Mouse (Mus musculus) erythroblast, adult 5-6 weeks (primary cell): ENCODE data around the gene Olfr784. TPM values are rescaled to one million over a fixed set of nuclear protein-coding genes. Genes with fewer than 3 reads are reported as not detected.
"Not testable (repeated sequence)": the region's sequence is repeated elsewhere in the genome, so short reads cannot be mapped to it uniquely, and the experiment has no call there.

ENCODE experiments used
- ATAC-seq: replicated peaks from 2 replicates; pipeline ENCODE4 v1.8.0; 2016; ENCODE audit warnings: moderate number of reproducible peaks, mild to moderate bottlenecking, moderate TSS enrichment, inconsistent platforms; ENCODE audit not compliant: poor library complexity, low FRiP score, severe bottlenecking
- total RNA-seq, 2 experiments: library from RNA; stranded (forward) in 1 of 2; stranded (reverse) in 1 of 2; fragments of 150-400 nt in 1 of 2; fragments of 200-764, 138-1000 nt in 1 of 2; gene quantifications; 2 replicates each; pipeline versions ENCODE4 v1.2.3 to v1.2.4; 2015 to 2017; ENCODE audit warnings: low replicate concordance in 2 of 2

Olfr784 gene
- total RNA-seq (2015; ENCODE audit: low replicate concordance) (0.19 and 0.21 TPM in 2 replicates), total RNA-seq (2017; ENCODE audit: low replicate concordance) (0.14 TPM in 1 of 2 replicates, not detected in the other)

DNA sequence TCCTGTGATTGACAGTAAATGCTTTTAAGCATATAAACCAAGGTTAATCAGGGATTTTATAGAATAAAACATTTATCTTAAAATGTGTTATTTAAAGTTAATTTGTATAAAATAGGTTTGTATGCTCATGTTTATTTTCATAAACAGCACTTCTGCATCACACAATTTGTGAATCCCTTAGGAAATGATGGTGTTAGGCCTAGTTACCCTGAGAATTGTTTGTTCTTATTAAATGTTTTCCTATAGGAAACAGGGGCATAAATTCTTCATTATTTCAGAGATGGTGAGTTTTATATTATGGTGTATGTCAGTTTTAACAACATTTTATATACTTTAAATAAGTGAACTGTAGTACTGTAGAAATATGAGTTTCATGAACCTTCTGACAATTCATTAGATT, at the start of gene Olfr784:
Gene Olfr784, plus strand, starts transcription at position 301 of the 400 bp plus-strand sequence.
- no peak for ATAC-seq

DNA sequence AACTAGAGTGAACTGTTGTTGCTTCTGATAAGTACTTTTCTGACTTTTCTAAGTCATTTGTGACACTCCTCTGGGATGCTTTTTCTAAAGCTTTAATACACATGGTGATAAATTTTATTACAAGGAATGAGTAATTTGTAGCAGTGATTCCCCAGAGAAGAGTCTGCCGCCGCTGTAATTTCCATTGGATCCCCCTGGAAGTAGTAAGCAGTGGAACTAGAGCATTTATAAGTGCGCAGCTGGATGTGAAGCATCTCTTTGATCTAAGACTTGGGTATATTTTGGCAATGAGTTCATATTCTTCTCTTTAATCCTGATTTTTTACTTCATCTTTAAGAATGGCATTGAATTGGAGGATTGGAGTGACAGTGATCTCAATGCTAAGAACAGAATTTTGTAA, 35.3 kb upstream of the Olfr784 start, which contains the start of gene Olfr782:
Gene Olfr782, plus strand, starts transcription at position 301 of the 400 bp plus-strand sequence.
- ATAC-seq: no peak

DNA sequence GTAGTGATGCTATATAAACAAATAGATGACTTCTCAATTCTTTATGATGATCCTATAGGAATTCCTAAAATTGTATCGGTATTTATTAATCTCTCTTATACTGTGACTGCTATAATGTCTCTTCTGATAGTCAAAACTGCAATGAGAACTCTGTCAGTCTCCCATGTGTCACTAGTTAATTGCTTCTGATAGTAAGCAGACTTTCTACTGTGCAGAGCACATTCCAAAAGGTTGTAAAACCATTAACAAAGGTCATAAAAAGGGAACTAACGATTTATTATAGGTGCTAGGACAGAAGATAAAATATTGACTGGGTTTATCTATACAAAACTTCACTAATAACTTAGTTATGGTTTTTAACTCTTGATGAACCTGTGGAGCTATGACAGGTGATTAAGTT, 31.4 kb upstream of the Olfr784 start:
- not testable (repeated sequence) for ATAC-seq

DNA sequence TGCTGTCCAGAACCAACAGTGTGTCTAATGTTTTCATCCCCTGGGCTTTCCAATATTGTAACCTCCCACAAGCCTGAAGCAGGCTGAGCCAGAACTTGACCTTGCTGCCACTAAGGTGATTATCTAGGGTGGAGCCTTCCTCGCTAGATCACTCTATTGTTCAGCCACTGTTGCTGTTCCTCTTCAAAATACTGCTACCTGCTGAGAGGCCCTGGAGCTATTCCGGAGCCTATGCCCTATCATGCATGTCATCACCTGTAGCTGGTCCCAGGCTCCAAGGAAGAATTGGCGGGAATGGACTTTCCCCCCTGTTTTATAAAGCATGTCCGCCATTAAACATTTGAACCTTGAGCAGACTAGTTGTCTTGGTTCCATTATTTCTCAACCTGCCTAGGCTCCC, 27.4 kb upstream of the Olfr784 start:
- not testable (repeated sequence) for ATAC-seq

DNA sequence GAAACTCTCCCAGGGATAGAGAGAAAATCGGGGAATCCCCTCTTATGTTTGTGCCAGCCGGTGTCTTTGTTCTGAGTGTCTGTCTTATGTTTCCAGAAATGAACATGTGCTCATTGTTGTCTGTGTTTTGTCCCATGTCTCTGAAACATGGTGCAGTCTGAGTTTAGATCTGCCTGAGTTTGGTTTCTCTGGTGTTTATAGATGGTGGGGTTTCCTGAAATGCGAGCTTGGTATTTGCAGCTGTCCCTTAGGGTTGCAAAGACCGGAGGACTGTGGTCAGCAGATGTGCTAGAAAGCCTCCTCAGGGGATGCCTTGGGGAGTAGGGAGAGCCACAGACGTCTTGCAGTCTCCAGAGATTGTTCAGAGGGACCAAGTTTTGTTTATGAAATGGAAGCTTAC, 26.6 kb upstream of the Olfr784 start:
- no peak for ATAC-seq

DNA sequence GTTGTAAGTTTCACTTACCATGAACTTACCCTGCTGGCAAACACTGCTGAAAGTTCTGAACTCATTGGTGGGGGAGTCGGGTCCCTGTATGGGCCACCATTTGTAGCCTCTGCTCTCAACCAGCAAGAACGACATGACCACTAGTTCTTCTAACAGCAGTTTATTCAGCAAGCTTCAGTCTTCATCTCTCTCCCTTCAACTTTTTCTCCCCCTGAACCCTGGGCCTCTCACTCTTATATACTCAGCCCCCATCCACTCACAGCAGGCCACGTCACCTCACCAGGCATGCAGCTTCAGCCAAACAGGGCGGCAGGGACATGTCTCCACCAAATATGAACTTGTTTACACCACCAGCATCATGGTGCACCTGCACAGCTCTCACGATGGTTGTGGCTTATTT, 9.8 kb upstream of the Olfr784 start:
- ATAC-seq: not testable (repeated sequence)

DNA sequence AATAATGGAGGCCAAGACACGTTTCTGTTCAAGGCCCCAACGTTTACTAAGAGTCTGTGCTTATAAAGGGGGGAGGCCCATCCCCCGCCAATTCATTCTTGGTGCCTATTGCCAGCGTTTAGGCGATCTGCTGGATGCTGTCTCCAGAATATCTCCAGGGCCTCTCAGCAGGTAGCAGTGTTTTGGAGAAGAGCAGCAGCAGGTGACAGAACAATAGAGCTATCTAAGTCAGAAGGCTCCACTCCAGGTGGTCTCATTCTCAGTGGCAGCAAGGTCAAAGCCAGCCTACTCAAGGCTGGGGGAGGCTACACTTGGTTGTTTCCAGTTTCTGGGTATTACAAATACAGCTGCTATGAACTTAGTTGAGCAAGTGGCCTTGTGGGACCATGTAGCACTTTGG, 17.0 kb downstream of the Olfr784 start:
- ATAC-seq: no peak

DNA sequence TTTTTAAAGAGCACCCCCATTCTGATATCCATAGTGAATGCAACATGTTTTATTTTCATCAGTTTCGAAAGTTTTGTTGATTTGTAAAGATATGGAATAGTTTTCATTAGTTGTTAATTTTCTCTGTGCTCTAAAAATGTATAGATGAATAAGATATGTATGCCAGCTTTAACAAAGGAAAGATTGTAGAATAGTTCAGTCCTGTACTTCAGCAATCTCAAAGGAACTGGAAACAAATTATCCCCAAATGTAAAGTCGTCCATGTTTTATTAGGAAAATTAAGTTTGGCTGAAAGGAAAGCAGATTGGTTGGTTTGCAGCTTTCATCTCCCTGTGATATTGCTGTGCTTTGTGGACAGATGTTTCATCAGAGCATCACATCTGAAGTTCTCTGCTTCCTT, 21.2 kb downstream of the Olfr784 start, which contains the start of gene Olfr785:
Gene Olfr785, plus strand, starts transcription at position 301 of the 400 bp plus-strand sequence.
- no peak for ATAC-seq

DNA sequence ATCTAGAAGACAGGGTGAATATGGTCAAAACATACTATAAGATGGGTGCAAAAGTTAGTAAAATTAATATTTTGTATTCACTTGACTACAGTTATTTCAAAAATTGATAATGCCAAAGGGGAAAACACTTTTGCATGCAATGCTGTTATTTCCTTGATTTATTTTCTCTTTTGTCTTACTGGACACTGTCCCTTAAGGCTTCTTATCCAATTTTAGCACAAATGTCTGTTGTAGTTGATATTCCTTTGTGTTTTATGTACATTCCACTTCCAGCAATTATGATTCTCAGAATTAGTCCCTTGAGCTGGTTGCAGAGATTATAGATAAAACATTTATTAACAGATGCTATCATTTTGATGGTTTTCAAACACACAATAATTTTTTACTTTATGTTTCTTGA, 43.1 kb downstream of the Olfr784 start, which contains the start of gene Olfr786:
Gene Olfr786, plus strand, starts transcription at position 301 of the 400 bp plus-strand sequence.
- no peak for ATAC-seq

Other genes starting within 250 kb of the Olfr784 start
- gene Olfr770, start 245.1 kb upstream of the Olfr784 start, total RNA-seq (2015; ENCODE audit: low replicate concordance): not detected in 2 replicates
- not detected in 2 replicates for gene Olfr770, start 245.1 kb upstream of the Olfr784 start, total RNA-seq (2017; ENCODE audit: low replicate concordance)
- gene Olfr771, start 219.3 kb upstream of the Olfr784 start, total RNA-seq (2015; ENCODE audit: low replicate concordance): not detected in 2 replicates
- gene Olfr771, start 219.3 kb upstream of the Olfr784 start, total RNA-seq (2017; ENCODE audit: low replicate concordance): not detected in 2 replicates
- gene Olfr772, start 206.2 kb upstream of the Olfr784 start, total RNA-seq (2015; ENCODE audit: low replicate concordance): not detected in 2 replicates
- not detected in 2 replicates for gene Olfr772, start 206.2 kb upstream of the Olfr784 start, total RNA-seq (2017; ENCODE audit: low replicate concordance)
- gene Olfr773, start 196.7 kb upstream of the Olfr784 start, total RNA-seq (2015; ENCODE audit: low replicate concordance): not detected in 2 replicates
- gene Olfr773, start 196.7 kb upstream of the Olfr784 start, total RNA-seq (2017; ENCODE audit: low replicate concordance): not detected in 2 replicates
- not detected in 2 replicates for gene Olfr774, start 147.9 kb upstream of the Olfr784 start, total RNA-seq (2015; ENCODE audit: low replicate concordance)
- gene Olfr774, start 147.9 kb upstream of the Olfr784 start, total RNA-seq (2017; ENCODE audit: low replicate concordance): not detected in 2 replicates
- not detected in 2 replicates for gene Olfr775, start 135.7 kb upstream of the Olfr784 start, total RNA-seq (2015; ENCODE audit: low replicate concordance)
- gene Olfr775, start 135.7 kb upstream of the Olfr784 start, total RNA-seq (2017; ENCODE audit: low replicate concordance): not detected in 2 replicates
- not detected in 2 replicates for gene Olfr776, start 125.0 kb upstream of the Olfr784 start, total RNA-seq (2015; ENCODE audit: low replicate concordance)
- gene Olfr776, start 125.0 kb upstream of the Olfr784 start, total RNA-seq (2017; ENCODE audit: low replicate concordance): not detected in 2 replicates
- not detected in 2 replicates for gene Olfr777, start 112.6 kb upstream of the Olfr784 start, total RNA-seq (2015; ENCODE audit: low replicate concordance)
- gene Olfr777, start 112.6 kb upstream of the Olfr784 start, total RNA-seq (2017; ENCODE audit: low replicate concordance): 0.14 TPM in 1 of 2 replicates, not detected in the other
- gene Olfr780, start 66.0 kb upstream of the Olfr784 start, total RNA-seq (2015; ENCODE audit: low replicate concordance): not detected in 2 replicates
- gene Olfr780, start 66.0 kb upstream of the Olfr784 start, total RNA-seq (2017; ENCODE audit: low replicate concordance): 0.42 TPM in 1 of 2 replicates, not detected in the other
- not detected in 2 replicates for gene Olfr781, start 55.2 kb upstream of the Olfr784 start, total RNA-seq (2015; ENCODE audit: low replicate concordance)
- gene Olfr781, start 55.2 kb upstream of the Olfr784 start, total RNA-seq (2017; ENCODE audit: low replicate concordance): not detected in 2 replicates
- not detected in 2 replicates for gene Olfr782, start 35.2 kb upstream of the Olfr784 start, total RNA-seq (2015; ENCODE audit: low replicate concordance)
- not detected in 2 replicates for gene Olfr782, start 35.2 kb upstream of the Olfr784 start, total RNA-seq (2017; ENCODE audit: low replicate concordance)
- gene Olfr785, start 21.3 kb downstream of the Olfr784 start, total RNA-seq (2015; ENCODE audit: low replicate concordance): not detected in 2 replicates
- gene Olfr785, start 21.3 kb downstream of the Olfr784 start, total RNA-seq (2017; ENCODE audit: low replicate concordance): not detected in 2 replicates
- not detected in 2 replicates for gene Olfr786, start 43.2 kb downstream of the Olfr784 start, total RNA-seq (2015; ENCODE audit: low replicate concordance)
- not detected in 2 replicates for gene Olfr786, start 43.2 kb downstream of the Olfr784 start, total RNA-seq (2017; ENCODE audit: low replicate concordance)
- gene Olfr787, start 77.8 kb downstream of the Olfr784 start, total RNA-seq (2015; ENCODE audit: low replicate concordance): 0.77 TPM in 1 of 2 replicates, not detected in the other
- not detected in 2 replicates for gene Olfr787, start 77.8 kb downstream of the Olfr784 start, total RNA-seq (2017; ENCODE audit: low replicate concordance)
- not detected in 2 replicates for gene Olfr788, start 86.9 kb downstream of the Olfr784 start, total RNA-seq (2015; ENCODE audit: low replicate concordance)
- not detected in 2 replicates for gene Olfr788, start 86.9 kb downstream of the Olfr784 start, total RNA-seq (2017; ENCODE audit: low replicate concordance)
- gene Olfr789, start 100.7 kb downstream of the Olfr784 start, total RNA-seq (2015; ENCODE audit: low replicate concordance): not detected in 2 replicates
- gene Olfr789, start 100.7 kb downstream of the Olfr784 start, total RNA-seq (2017; ENCODE audit: low replicate concordance): not detected in 2 replicates
- not detected in 2 replicates for gene Olfr790, start 114.4 kb downstream of the Olfr784 start, total RNA-seq (2015; ENCODE audit: low replicate concordance)
- gene Olfr790, start 114.4 kb downstream of the Olfr784 start, total RNA-seq (2017; ENCODE audit: low replicate concordance): not detected in 2 replicates
- gene Olfr791, start 137.7 kb downstream of the Olfr784 start, total RNA-seq (2015; ENCODE audit: low replicate concordance): not detected in 2 replicates
- not detected in 2 replicates for gene Olfr791, start 137.7 kb downstream of the Olfr784 start, total RNA-seq (2017; ENCODE audit: low replicate concordance)
- not detected in 2 replicates for gene Olfr792, start 155.1 kb downstream of the Olfr784 start, total RNA-seq (2015; ENCODE audit: low replicate concordance)
- gene Olfr792, start 155.1 kb downstream of the Olfr784 start, total RNA-seq (2017; ENCODE audit: low replicate concordance): not detected in 2 replicates
- gene Olfr794, start 183.6 kb downstream of the Olfr784 start, total RNA-seq (2015; ENCODE audit: low replicate concordance): not detected in 2 replicates
- gene Olfr794, start 183.6 kb downstream of the Olfr784 start, total RNA-seq (2017; ENCODE audit: low replicate concordance): not detected in 2 replicates
- gene Olfr796, start 228.5 kb downstream of the Olfr784 start, total RNA-seq (2015; ENCODE audit: low replicate concordance): not detected in 2 replicates
- not detected in 2 replicates for gene Olfr796, start 228.5 kb downstream of the Olfr784 start, total RNA-seq (2017; ENCODE audit: low replicate concordance)
- not detected in 2 replicates for gene Olfr798, start 243.9 kb downstream of the Olfr784 start, total RNA-seq (2015; ENCODE audit: low replicate concordance)
- gene Olfr798, start 243.9 kb downstream of the Olfr784 start, total RNA-seq (2017; ENCODE audit: low replicate concordance): not detected in 2 replicates